Mouse (Mus musculus): ENCODE results near the gene Agxt.

GRCm38 (mm10) chr1:93132676-93133075, 2.4 kb upstream of the Agxt start:
- TF ChIP-seq CTCF (IDR thresholded peaks at IDR 0.05; ENCODE audit: low read depth) = no peak
- TF ChIP-seq EP300 (IDR thresholded peaks at IDR 0.05; ENCODE audit: low read depth) = peak; percentile 89

All from liver, postnatal 0 days (tissue).